Mouse (Mus musculus): ENCODE data around the gene Hist1h2ae. TPM values are rescaled to one million over a fixed set of nuclear protein-coding genes. Genes with fewer than 3 reads are reported as not detected.
A peak's percentile ranks its signal among the peaks of the same experiment; 100 is the strongest.

Hist1h2ae gene
- total RNA-seq, 1 experiment = 587 TPM

GRCm38 (mm10) chr13:23529480-23530165 lies 41.4 kb downstream of the Hist1h2ae start:
- Histone ChIP-seq H3K36me3 (ENCODE audit: control insufficient read depth, insufficient read depth, low read length, poor library complexity, severe bottlenecking) (no peaks in the 10 kb centered on the region), H3K4me1 (ENCODE audit: control insufficient read depth in 2 of 2, insufficient read depth in 2 of 2, low read length in 2 of 2, poor library complexity in 1 of 2) (peaks cover 0 to 2% of the 10 kb centered on the region in 2 experiments; a peak in 1 of 4 replicates), H3K9ac (ENCODE audit: insufficient read depth, low read depth, low read length, poor library complexity, severe bottlenecking) (no peak overlapping the region), H3K9me3 (ENCODE audit: control insufficient read depth, insufficient read depth, low read depth, low read length) (no peaks in the 10 kb centered on the region), H3K27ac (ENCODE audit: insufficient read depth, low read depth, low read length, poor library complexity, severe bottlenecking) (no peak overlapping the region), H3K4me3 (ENCODE audit: insufficient read depth in 1 of 2, low read depth in 1 of 2, low read length in 2 of 2, poor library complexity in 1 of 2, severe bottlenecking in 1 of 2) (peak overlapping the region; percentile 25 to 61; a peak in 2 of 4 replicates)
- in situ Hi-C loops (cut with MboI; ENCODE audit: low sequenced_read_pairs in 2 of 2, unreplicated experiment in 2 of 2) = loop anchor here (10.0 to 25.0 kb wide), 2 partner anchors 1492 to 1605 kb away; partner anchors contain the start of genes Hist1h2ag (in 1 of the 2), Hist1h2ah (in 1 of the 2), Hist1h2bj (in 1 of the 2) and Hist1h2bk (in 1 of the 2)
- no peak for DNase-seq (ENCODE audit: low read depth, low spot score)
- TF ChIP-seq MAFK (IDR thresholded peaks at IDR 0.05; ENCODE audit: insufficient read depth, low read depth, low read length) (no peak), HCFC1 (IDR thresholded peaks at IDR 0.05; ENCODE audit: borderline replicate concordance, insufficient read depth, low read length) (no peak), CHD2 (IDR thresholded peaks at IDR 0.05; ENCODE audit: low read depth, low read length) (no peak), ZNF384 (IDR thresholded peaks at IDR 0.05; ENCODE audit: low read depth, low read length) (no peak; the same call in 1 of the 2 replicates), ZC3H11A (IDR thresholded peaks at IDR 0.05; ENCODE audit: borderline replicate concordance, low read depth, low read length) (no peak)

GRCm38 (mm10) chr13:23529005-23529404 lies 42.0 kb downstream of the Hist1h2ae start:
- Histone ChIP-seq H3K9me3 (ENCODE audit: control insufficient read depth, insufficient read depth, low read depth, low read length) (no peaks in the 10 kb centered on the region), H3K27ac (ENCODE audit: insufficient read depth, low read depth, low read length, poor library complexity, severe bottlenecking) (no peak overlapping the region), H3K36me3 (ENCODE audit: control insufficient read depth, insufficient read depth, low read length, poor library complexity, severe bottlenecking) (no peaks in the 10 kb centered on the region), H3K4me1 (ENCODE audit: control insufficient read depth in 2 of 2, insufficient read depth in 2 of 2, low read length in 2 of 2, poor library complexity in 1 of 2) (peaks cover 0 to 2% of the 10 kb centered on the region in 2 experiments; a peak in 1 of 4 replicates), H3K9ac (ENCODE audit: insufficient read depth, low read depth, low read length, poor library complexity, severe bottlenecking) (no peak overlapping the region), H3K4me3 (ENCODE audit: insufficient read depth in 1 of 2, low read depth in 1 of 2, low read length in 2 of 2, poor library complexity in 1 of 2, severe bottlenecking in 1 of 2) (no peak overlapping the region)
- no peak for DNase-seq (ENCODE audit: low read depth, low spot score)
- TF ChIP-seq MAFK (IDR thresholded peaks at IDR 0.05; ENCODE audit: insufficient read depth, low read depth, low read length) (no peak), CHD2 (IDR thresholded peaks at IDR 0.05; ENCODE audit: low read depth, low read length) (no peak), ZC3H11A (IDR thresholded peaks at IDR 0.05; ENCODE audit: borderline replicate concordance, low read depth, low read length) (no peak), HCFC1 (IDR thresholded peaks at IDR 0.05; ENCODE audit: borderline replicate concordance, insufficient read depth, low read length) (no peak), ZNF384 (IDR thresholded peaks at IDR 0.05; ENCODE audit: low read depth, low read length) (no peak)
- in situ Hi-C loops (cut with MboI; ENCODE audit: low sequenced_read_pairs in 2 of 2, unreplicated experiment in 2 of 2) = loop anchor here (10.0 to 25.0 kb wide), 2 partner anchors 1492 to 1604 kb away; partner anchors contain the start of genes Hist1h2ag (in 1 of the 2), Hist1h2ah (in 1 of the 2), Hist1h2bj (in 1 of the 2) and Hist1h2bk (in 1 of the 2)

GRCm38 (mm10) chr13:23526312-23526711 lies 44.7 kb downstream of the Hist1h2ae start:
- H3K9ac ChIP-seq (ENCODE audit: insufficient read depth, low read depth, low read length, poor library complexity, severe bottlenecking) = peak overlapping the region; percentile 64; the same call in 1 of the 2 replicates
- no peaks in the 10 kb centered on the region; a peak in 1 of 4 replicates for H3K4me1 ChIP-seq (ENCODE audit: control insufficient read depth in 2 of 2, insufficient read depth in 2 of 2, low read length in 2 of 2, poor library complexity in 1 of 2)
- DNase-seq (ENCODE audit: low read depth, low spot score) = no peak
- no peak overlapping the region for H3K27ac ChIP-seq (ENCODE audit: insufficient read depth, low read depth, low read length, poor library complexity, severe bottlenecking)
- in situ Hi-C loops (cut with MboI; ENCODE audit: low sequenced_read_pairs in 2 of 2, unreplicated experiment in 2 of 2) = loop anchor here (10.0 to 25.0 kb wide), 2 partner anchors 1489 to 1602 kb away; partner anchors contain the start of genes Hist1h2ag (in 1 of the 2), Hist1h2ah (in 1 of the 2), Hist1h2bj (in 1 of the 2) and Hist1h2bk (in 1 of the 2)
- H3K36me3 ChIP-seq (ENCODE audit: control insufficient read depth, insufficient read depth, low read length, poor library complexity, severe bottlenecking) = no peaks in the 10 kb centered on the region
- peak overlapping the region; percentile 60 to 64 for H3K4me3 ChIP-seq (ENCODE audit: insufficient read depth in 1 of 2, low read depth in 1 of 2, low read length in 2 of 2, poor library complexity in 1 of 2, severe bottlenecking in 1 of 2)
- TF ChIP-seq HCFC1 (IDR thresholded peaks at IDR 0.05; ENCODE audit: borderline replicate concordance, insufficient read depth, low read length) (no peak), CHD2 (IDR thresholded peaks at IDR 0.05; ENCODE audit: low read depth, low read length) (no peak), MAFK (IDR thresholded peaks at IDR 0.05; ENCODE audit: insufficient read depth, low read depth, low read length) (peak; percentile 84), ZC3H11A (IDR thresholded peaks at IDR 0.05; ENCODE audit: borderline replicate concordance, low read depth, low read length) (no peak), ZNF384 (IDR thresholded peaks at IDR 0.05; ENCODE audit: low read depth, low read length) (0 out of 2 replicates have a peak, but pooled peaks have one; percentile 54)
- H3K9me3 ChIP-seq (ENCODE audit: control insufficient read depth, insufficient read depth, low read depth, low read length) = no peaks in the 10 kb centered on the region

GRCm38 (mm10) chr13:23525901-23526300 lies 45.1 kb downstream of the Hist1h2ae start:
- Histone ChIP-seq H3K9ac (ENCODE audit: insufficient read depth, low read depth, low read length, poor library complexity, severe bottlenecking) (no peak overlapping the region), H3K36me3 (ENCODE audit: control insufficient read depth, insufficient read depth, low read length, poor library complexity, severe bottlenecking) (no peaks in the 10 kb centered on the region), H3K4me3 (ENCODE audit: insufficient read depth in 1 of 2, low read depth in 1 of 2, low read length in 2 of 2, poor library complexity in 1 of 2, severe bottlenecking in 1 of 2) (peak overlapping the region; percentile 53 to 60), H3K27ac (ENCODE audit: insufficient read depth, low read depth, low read length, poor library complexity, severe bottlenecking) (no peak overlapping the region), H3K9me3 (ENCODE audit: control insufficient read depth, insufficient read depth, low read depth, low read length) (no peaks in the 10 kb centered on the region), H3K4me1 (ENCODE audit: control insufficient read depth in 2 of 2, insufficient read depth in 2 of 2, low read length in 2 of 2, poor library complexity in 1 of 2) (no peaks in the 10 kb centered on the region; a peak in 1 of 4 replicates)
- in situ Hi-C loops (cut with MboI; ENCODE audit: low sequenced_read_pairs in 2 of 2, unreplicated experiment in 2 of 2) = loop anchor here (10.0 to 25.0 kb wide), 2 partner anchors 1489 to 1601 kb away; partner anchors contain the start of genes Hist1h2ag (in 1 of the 2), Hist1h2ah (in 1 of the 2), Hist1h2bj (in 1 of the 2) and Hist1h2bk (in 1 of the 2)
- DNase-seq (ENCODE audit: low read depth, low spot score) = no peak
- peak; percentile 97 for TF ChIP-seq CHD2 (IDR thresholded peaks at IDR 0.05; ENCODE audit: low read depth, low read length)
- no peak for TF ChIP-seq ZNF384 (IDR thresholded peaks at IDR 0.05; ENCODE audit: low read depth, low read length)

All from ES-E14 (cell line).